Mouse (Mus musculus) G1E (cell line): ENCODE measurements at regions not wholly inside any gene's neighbourhood (a gene's known extent, or its start where the extent isn't known, plus 50 kb on each side); places are given as distances from the start of the nearest gene placed in this dataset.

Experiments used
- ATAC-seq: 2 replicates; pipeline ENCODE4 v1.8.0; 2016; ENCODE audit warnings: mild to moderate bottlenecking; ENCODE audit not compliant: insufficient number of reproducible peaks, poor library complexity, low FRiP score, severe bottlenecking; ENCODE audit errors: extremely low read depth
- DNase-seq: peaks from one replicate; pipeline ENCODE4 v3.0.0; 2012; ENCODE audit warnings: low spot score
- H3K27me3 ChIP-seq: 2 replicates; pipeline ENCODE4 v1.6.1; 2012; ENCODE audit warnings: mild to moderate bottlenecking, low read length, inconsistent platforms; ENCODE audit not compliant: insufficient read depth
- H3K36me3 ChIP-seq: replicated peaks from 2 replicates; pipeline ENCODE3; 2012; ENCODE audit warnings: mild to moderate bottlenecking, inconsistent platforms
- H3K4me1 ChIP-seq: 2 replicates; pipeline ENCODE4 v1.6.1; 2012; ENCODE audit warnings: low read depth, low read length, inconsistent platforms, mixed read lengths; ENCODE audit not compliant: insufficient read depth
- H3K4me3 ChIP-seq: 2 replicates; pipeline ENCODE4 v1.5.1; 2012; ENCODE audit warnings: low read depth, mild to moderate bottlenecking, inconsistent platforms, low read length, moderate library complexity, mixed read lengths
- H3K9me3 ChIP-seq: replicated peaks from 2 replicates; pipeline ENCODE4 v1.6.1; 2012; ENCODE audit warnings: inconsistent platforms
- CTCF ChIP-seq: IDR thresholded peaks from 2 replicates; pipeline ENCODE4 v1.5.1; 2012; ENCODE audit warnings: low read depth, low read length, inconsistent platforms, mixed read lengths
- GATA1 ChIP-seq: IDR thresholded peaks from 2 replicates; pipeline ENCODE4 v1.6.1; 2012; ENCODE audit warnings: borderline replicate concordance, low read length, inconsistent platforms, mixed read lengths
- GATA2 ChIP-seq: IDR thresholded peaks from 2 replicates; pipeline ENCODE4 v1.6.1; 2012; ENCODE audit warnings: low read depth, low read length, inconsistent platforms, borderline replicate concordance
- POLR2AphosphoS5 ChIP-seq: IDR thresholded peaks from 2 replicates; pipeline ENCODE4 v1.6.1; 2012; ENCODE audit warnings: low read depth, low read length, inconsistent platforms; ENCODE audit not compliant: insufficient replicate concordance
- TAL1 ChIP-seq: conservative IDR thresholded peaks from 2 replicates; pipeline ENCODE4 v1.6.1; 2012; ENCODE audit warnings: low read depth, low read length, inconsistent platforms, mixed read lengths

GRCm38 (mm10) chr7:137619286-137619789, 181.9 kb downstream of the Glrx3 start:
- no peaks in the 10 kb centered on the region for H3K36me3 ChIP-seq
- no peaks in the 10 kb centered on the region for H3K4me1 ChIP-seq
- DNase-seq (no peak), ATAC-seq (no peak)
- no peak overlapping the region for H3K4me3 ChIP-seq
- no peaks in the 10 kb centered on the region for H3K27me3 ChIP-seq
- H3K9me3 ChIP-seq: peaks cover 70% of the 10 kb centered on the region
- TF ChIP-seq POLR2AphosphoS5 (no peak), GATA1 (no peak), TAL1 (no peak), CTCF (no peak)

- no peak for TF ChIP-seq TAL1
- H3K36me3 ChIP-seq: no peaks in the 10 kb centered on the region
- no peak for DNase-seq
Measured at GRCm38 (mm10) chr7:137628266-137628665, 190.9 kb downstream of the Glrx3 start.

GRCm38 (mm10) chr7:137629540-137629939, 192.1 kb downstream of the Glrx3 start:
- TF ChIP-seq CTCF (no peak), GATA2 (no peak), GATA1 (no peak)
- no peak for DNase-seq
- Histone ChIP-seq H3K4me1 (no peaks in the 10 kb centered on the region), H3K4me3 (no peak overlapping the region), H3K27me3 (no peaks in the 10 kb centered on the region), H3K9me3 (peaks cover 58% of the 10 kb centered on the region), H3K36me3 (no peaks in the 10 kb centered on the region)
- no peak for ATAC-seq

More at GRCm38 (mm10) chr7:137628266-137628665, 190.9 kb downstream of the Glrx3 start:
- Histone ChIP-seq H3K27me3 (no peaks in the 10 kb centered on the region), H3K4me3 (no peak overlapping the region), H3K4me1 (no peaks in the 10 kb centered on the region), H3K9me3 (peaks cover 52% of the 10 kb centered on the region)
- ATAC-seq: no peak

- H3K4me3 ChIP-seq: no peak overlapping the region
- H3K27me3 ChIP-seq: no peaks in the 10 kb centered on the region
- H3K4me1 ChIP-seq: no peaks in the 10 kb centered on the region
- DNase-seq (no peak), ATAC-seq (no peak)
- H3K9me3 ChIP-seq: peaks cover 44% of the 10 kb centered on the region
- TF ChIP-seq CTCF (no peak), TAL1 (no peak)
- no peaks in the 10 kb centered on the region for H3K36me3 ChIP-seq
Measured at GRCm38 (mm10) chr7:137648621-137649020, 211.2 kb downstream of the Glrx3 start.

- Histone ChIP-seq H3K36me3 (no peaks in the 10 kb centered on the region), H3K4me3 (no peak overlapping the region), H3K9me3 (peaks cover 52% of the 10 kb centered on the region), H3K27me3 (no peaks in the 10 kb centered on the region), H3K4me1 (no peaks in the 10 kb centered on the region)
- DNase-seq (no peak), ATAC-seq (no peak)
- TF ChIP-seq CTCF: no peak
- no peak for TF ChIP-seq GATA1
- no peak for TF ChIP-seq TAL1
- TF ChIP-seq GATA2: no peak
- no peak for TF ChIP-seq POLR2AphosphoS5
Measured at GRCm38 (mm10) chr7:137649650-137650049, 212.2 kb downstream of the Glrx3 start.

- ATAC-seq (no peak), DNase-seq (no peak)
- TF ChIP-seq POLR2AphosphoS5 (no peak), TAL1 (no peak), GATA1 (no peak), CTCF (no peak), GATA2 (no peak)
- Histone ChIP-seq H3K9me3 (peaks cover 63% of the 10 kb centered on the region), H3K36me3 (no peaks in the 10 kb centered on the region), H3K4me1 (no peaks in the 10 kb centered on the region), H3K4me3 (no peak overlapping the region), H3K27me3 (no peaks in the 10 kb centered on the region)
Measured at GRCm38 (mm10) chr7:137653837-137654236, 216.4 kb downstream of the Glrx3 start.

- ATAC-seq: no peak
- Histone ChIP-seq H3K27me3 (no peaks in the 10 kb centered on the region), H3K36me3 (no peaks in the 10 kb centered on the region), H3K4me1 (no peaks in the 10 kb centered on the region), H3K4me3 (no peak overlapping the region), H3K9me3 (peaks cover 50% of the 10 kb centered on the region)
- DNase-seq: no peak
- TF ChIP-seq POLR2AphosphoS5: no peak
- no peak for TF ChIP-seq CTCF
- no peak for TF ChIP-seq GATA1
- no peak for TF ChIP-seq TAL1
- TF ChIP-seq GATA2: no peak
Measured at GRCm38 (mm10) chr7:137667165-137667564, 229.8 kb downstream of the Glrx3 start.
